Mouse (Mus musculus): ENCODE data around the gene Fignl2. TPM values are rescaled to one million over a fixed set of nuclear protein-coding genes. Genes with fewer than 3 reads are reported as not detected.
"Not testable (repeated sequence)": the region's sequence is repeated elsewhere in the genome, so short reads cannot be mapped to it uniquely, and the experiment has no call there.

Gene Fignl2
- polyA plus RNA-seq, 1 experiment from 2014 or later, result 1.5 TPM

DNA sequence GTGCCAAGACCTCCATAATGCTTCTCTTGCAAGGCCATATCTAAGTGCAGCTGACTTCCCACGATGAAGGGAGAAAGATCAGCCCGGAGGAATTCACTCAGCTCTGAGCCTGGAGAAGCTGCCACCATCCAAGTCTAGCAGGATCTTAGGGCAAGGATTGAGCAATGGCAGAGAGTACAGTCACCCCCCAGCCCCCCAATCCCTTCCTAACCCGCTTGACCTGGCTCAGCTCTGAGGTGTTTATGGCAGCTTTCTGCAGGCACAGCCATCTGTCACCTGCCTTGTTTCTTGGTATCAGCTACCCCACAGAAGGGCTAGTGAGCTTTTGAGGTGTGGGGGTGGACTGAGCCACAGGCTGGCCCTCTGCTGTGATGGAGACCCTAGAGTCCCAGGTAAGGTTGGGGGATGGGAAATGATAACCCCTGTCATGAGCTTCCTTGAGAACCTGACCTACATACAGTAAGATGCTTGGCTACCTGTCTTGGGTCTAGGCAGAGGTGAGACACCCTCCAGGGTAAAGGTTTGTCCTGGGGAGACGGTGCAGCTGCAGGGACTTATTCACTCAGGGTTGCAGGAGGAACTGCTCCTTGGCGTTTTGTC lies 37.2 kb upstream of the Fignl2 start, which contains the start of gene Ankrd33:
Gene Ankrd33 (plus strand): TSS at position 245 of the 600 bp plus-strand sequence.
- no peak within 1 kb of the TSS for H3K27ac ChIP-seq (replicated peaks; ENCODE audit: low read depth, low read length)
- H3K4me1 ChIP-seq (ENCODE audit: control insufficient read depth, insufficient read depth, low read length), result no peaks in the 10 kb centered on the region
- no peaks in the 10 kb centered on the region for H3K27me3 ChIP-seq (ENCODE audit: control insufficient read depth, insufficient read depth, low read length)
- H3K9ac ChIP-seq (ENCODE audit: low read length), result no peak within 1 kb of the TSS
- no peaks in the 10 kb centered on the region for H3K9me3 ChIP-seq (ENCODE audit: control insufficient read depth, low read length)
- H3K4me3 ChIP-seq (ENCODE audit: low read depth, low read length), result no peak within 1 kb of the TSS
- no peak within 1 kb of the TSS for H3K4me2 ChIP-seq (ENCODE audit: low read depth, severe bottlenecking)
- no peak for ATAC-seq (ENCODE audit: insufficient number of reproducible peaks, low FRiP score, low TSS enrichment, low read depth)
- no peak for DNase-seq (ENCODE audit: low spot score)
- no peaks in the 10 kb centered on the region for H3K36me3 ChIP-seq (ENCODE audit: control insufficient read depth, insufficient read depth, low read length)
- WGBS, result 77% methylated on average over 5 of the region's 5 CpGs

- not testable (repeated sequence) for H3K9me3 ChIP-seq (ENCODE audit: control insufficient read depth, low read length); H3K36me3 ChIP-seq (ENCODE audit: control insufficient read depth, insufficient read depth, low read length); H3K4me2 ChIP-seq (ENCODE audit: low read depth, severe bottlenecking); H3K4me1 ChIP-seq (ENCODE audit: control insufficient read depth, insufficient read depth, low read length); H3K4me3 ChIP-seq (ENCODE audit: low read depth, low read length); H3K27ac ChIP-seq (replicated peaks; ENCODE audit: low read depth, low read length); ATAC-seq (ENCODE audit: insufficient number of reproducible peaks, low FRiP score, low TSS enrichment, low read depth); DNase-seq (ENCODE audit: low spot score); H3K27me3 ChIP-seq (ENCODE audit: control insufficient read depth, insufficient read depth, low read length); H3K9ac ChIP-seq (ENCODE audit: low read length)
- WGBS, result 85% methylated on average over 2 of the region's 2 CpGs
Observed at GRCm38 (mm10) chr15:101113778-101114177, 35.4 kb upstream of the Fignl2 start.

GRCm38 (mm10) chr15:101113176-101113575 lies 34.8 kb upstream of the Fignl2 start:
- no peaks in the 10 kb centered on the region for H3K4me1 ChIP-seq (ENCODE audit: control insufficient read depth, insufficient read depth, low read length)

DNA sequence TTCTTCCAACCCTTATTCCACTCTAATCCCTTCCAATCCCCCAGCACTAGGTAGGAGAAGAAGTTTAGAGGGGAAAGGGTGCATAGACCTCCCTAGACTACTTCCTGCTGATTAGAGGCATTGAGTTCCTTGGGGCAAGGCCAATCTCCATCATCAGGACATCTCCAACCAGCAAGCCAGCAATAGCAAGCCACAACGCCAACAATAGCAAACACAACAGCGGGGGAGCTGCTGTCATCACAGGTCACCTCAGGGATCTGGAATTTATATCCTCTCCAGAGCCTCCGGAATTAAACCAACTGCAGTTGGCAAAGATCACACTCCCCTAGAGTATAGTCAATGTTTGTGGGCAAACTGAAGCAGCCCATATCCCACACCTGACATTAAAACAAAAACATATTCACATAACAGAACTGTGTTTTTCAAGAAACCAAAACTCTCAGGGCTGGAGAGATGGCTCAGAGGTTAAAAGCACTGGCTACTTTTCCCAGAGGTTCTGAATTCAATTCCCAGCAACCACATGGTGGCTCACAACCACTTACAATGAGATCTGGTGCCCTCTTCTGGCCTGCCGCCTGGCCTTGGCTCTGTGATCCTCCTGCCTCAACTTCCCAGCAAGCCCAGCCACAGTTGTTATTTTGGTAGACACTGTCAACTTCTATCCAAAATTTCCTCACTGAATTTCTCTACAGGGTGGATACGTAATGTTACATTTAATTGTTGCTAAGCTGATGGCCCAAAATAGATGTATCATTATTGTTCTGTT lies 29.7 kb upstream of the Fignl2 start:
- WGBS, result 86% methylated on average over 5 of the region's 5 CpGs
- Histone ChIP-seq H3K4me2 (ENCODE audit: low read depth, severe bottlenecking) (no peak overlapping the region), H3K4me1 (ENCODE audit: control insufficient read depth, insufficient read depth, low read length) (no peaks in the 10 kb centered on the region), H3K9ac (ENCODE audit: low read length) (no peak overlapping the region), H3K27ac (replicated peaks; ENCODE audit: low read depth, low read length) (no peak overlapping the region), H3K27me3 (ENCODE audit: control insufficient read depth, insufficient read depth, low read length) (no peaks in the 10 kb centered on the region), H3K4me3 (ENCODE audit: low read depth, low read length) (no peak overlapping the region), H3K9me3 (ENCODE audit: control insufficient read depth, low read length) (no peaks in the 10 kb centered on the region), H3K36me3 (ENCODE audit: control insufficient read depth, insufficient read depth, low read length) (no peaks in the 10 kb centered on the region)
- DNase-seq (ENCODE audit: low spot score), result no peak
- no peak for ATAC-seq (ENCODE audit: insufficient number of reproducible peaks, low FRiP score, low TSS enrichment, low read depth)

More at GRCm38 (mm10) chr15:101113176-101113575, 34.8 kb upstream of the Fignl2 start:
- no peaks in the 10 kb centered on the region for H3K9me3 ChIP-seq (ENCODE audit: control insufficient read depth, low read length)
- no peak overlapping the region for H3K9ac ChIP-seq (ENCODE audit: low read length)
- ATAC-seq (ENCODE audit: insufficient number of reproducible peaks, low FRiP score, low TSS enrichment, low read depth), result no peak
- H3K4me3 ChIP-seq (ENCODE audit: low read depth, low read length), result no peak overlapping the region
- no peaks in the 10 kb centered on the region for H3K27me3 ChIP-seq (ENCODE audit: control insufficient read depth, insufficient read depth, low read length)
- DNase-seq (ENCODE audit: low spot score), result no peak
- WGBS, result 68% methylated on average over 8 of the region's 8 CpGs
- no peak overlapping the region for H3K27ac ChIP-seq (replicated peaks; ENCODE audit: low read depth, low read length)
- no peak overlapping the region for H3K4me2 ChIP-seq (ENCODE audit: low read depth, severe bottlenecking)
- H3K36me3 ChIP-seq (ENCODE audit: control insufficient read depth, insufficient read depth, low read length), result no peaks in the 10 kb centered on the region

DNA sequence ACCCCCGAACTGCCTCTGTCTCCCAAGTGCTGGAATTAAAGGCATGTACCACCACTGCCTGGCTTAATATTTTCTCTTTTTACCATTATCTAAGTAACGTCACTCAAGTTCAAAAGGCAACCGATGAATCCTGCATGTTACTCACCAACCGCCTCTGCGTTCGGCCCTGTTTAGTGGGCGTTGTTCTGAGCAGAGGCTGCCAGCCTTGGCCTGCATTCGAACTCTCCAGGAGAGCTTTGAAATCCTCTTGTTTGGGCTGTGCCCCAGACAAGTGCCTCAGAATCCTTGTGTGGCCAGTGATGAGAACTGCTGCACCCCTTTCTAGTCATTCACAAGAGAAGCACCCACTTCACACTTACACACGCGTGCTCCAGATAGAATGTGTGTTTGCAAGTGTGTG lies 27.6 kb upstream of the Fignl2 start:
- no peak overlapping the region for H3K4me3 ChIP-seq (ENCODE audit: low read depth, low read length)
- H3K36me3 ChIP-seq (ENCODE audit: control insufficient read depth, insufficient read depth, low read length), result no peaks in the 10 kb centered on the region
- 90% methylated on average over 10 of the region's 10 CpGs for WGBS
- no peak for DNase-seq (ENCODE audit: low spot score)
- ATAC-seq (ENCODE audit: insufficient number of reproducible peaks, low FRiP score, low TSS enrichment, low read depth), result no peak
- no peaks in the 10 kb centered on the region for H3K4me1 ChIP-seq (ENCODE audit: control insufficient read depth, insufficient read depth, low read length)
- H3K9me3 ChIP-seq (ENCODE audit: control insufficient read depth, low read length), result no peaks in the 10 kb centered on the region
- H3K27me3 ChIP-seq (ENCODE audit: control insufficient read depth, insufficient read depth, low read length), result no peaks in the 10 kb centered on the region
- no peak overlapping the region for H3K4me2 ChIP-seq (ENCODE audit: low read depth, severe bottlenecking)
- no peak overlapping the region for H3K27ac ChIP-seq (replicated peaks; ENCODE audit: low read depth, low read length)
- no peak overlapping the region for H3K9ac ChIP-seq (ENCODE audit: low read length)

DNA sequence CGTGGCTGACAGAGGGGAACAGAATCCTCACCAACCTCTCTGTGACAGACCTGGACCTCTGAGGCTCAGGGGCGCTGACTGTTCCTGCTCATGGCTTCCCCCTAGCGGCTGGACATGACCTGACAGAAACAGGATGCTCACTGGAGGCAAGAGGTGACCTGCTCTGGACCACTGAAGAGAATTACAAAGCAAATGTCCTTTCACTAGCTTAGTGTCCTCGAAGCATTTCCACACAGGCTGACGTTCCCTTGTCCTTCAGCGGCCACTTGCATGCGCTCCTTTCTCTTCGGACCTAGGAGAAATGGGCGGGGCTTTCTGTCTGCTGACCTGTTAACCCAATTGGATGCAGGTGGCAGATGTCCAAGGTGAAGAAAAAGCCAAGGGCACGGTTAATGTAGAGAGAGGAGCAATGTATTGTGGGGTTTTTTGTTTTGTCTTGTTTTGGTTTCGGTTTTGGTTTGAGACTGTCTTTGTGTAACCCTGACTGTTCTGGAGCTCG lies 27.2 kb upstream of the Fignl2 start:
- Histone ChIP-seq H3K27ac (replicated peaks; ENCODE audit: low read depth, low read length) (no peak overlapping the region), H3K4me1 (ENCODE audit: control insufficient read depth, insufficient read depth, low read length) (no peaks in the 10 kb centered on the region), H3K9me3 (ENCODE audit: control insufficient read depth, low read length) (no peaks in the 10 kb centered on the region), H3K27me3 (ENCODE audit: control insufficient read depth, insufficient read depth, low read length) (no peaks in the 10 kb centered on the region), H3K4me3 (ENCODE audit: low read depth, low read length) (no peak overlapping the region), H3K9ac (ENCODE audit: low read length) (no peak overlapping the region), H3K36me3 (ENCODE audit: control insufficient read depth, insufficient read depth, low read length) (no peaks in the 10 kb centered on the region), H3K4me2 (ENCODE audit: low read depth, severe bottlenecking) (no peak overlapping the region)
- 16% methylated on average over 12 of the region's 12 CpGs for WGBS
- ATAC-seq (ENCODE audit: insufficient number of reproducible peaks, low FRiP score, low TSS enrichment, low read depth) (peak; percentile 52; the same call in 1 of the 2 replicates), DNase-seq (ENCODE audit: low spot score) (peak; percentile 91)

GRCm38 (mm10) chr15:101103605-101104304 lies 25.4 kb upstream of the Fignl2 start:
- DNase-seq (ENCODE audit: low spot score) (no peak), ATAC-seq (ENCODE audit: insufficient number of reproducible peaks, low FRiP score, low TSS enrichment, low read depth) (no peak)
- no peaks in the 10 kb centered on the region for H3K36me3 ChIP-seq (ENCODE audit: control insufficient read depth, insufficient read depth, low read length)
- H3K4me3 ChIP-seq (ENCODE audit: low read depth, low read length), result no peak overlapping the region
- 48% methylated on average over 9 of the region's 9 CpGs for WGBS
- H3K9ac ChIP-seq (ENCODE audit: low read length), result no peak overlapping the region
- no peaks in the 10 kb centered on the region for H3K9me3 ChIP-seq (ENCODE audit: control insufficient read depth, low read length)
- H3K27ac ChIP-seq (replicated peaks; ENCODE audit: low read depth, low read length), result no peak overlapping the region
- peaks cover 2% of the 10 kb centered on the region for H3K4me1 ChIP-seq (ENCODE audit: control insufficient read depth, insufficient read depth, low read length)
- no peaks in the 10 kb centered on the region for H3K27me3 ChIP-seq (ENCODE audit: control insufficient read depth, insufficient read depth, low read length)
- H3K4me2 ChIP-seq (ENCODE audit: low read depth, severe bottlenecking), result no peak overlapping the region

- no peaks in the 10 kb centered on the region for H3K36me3 ChIP-seq (ENCODE audit: control insufficient read depth, insufficient read depth, low read length)
- no peak overlapping the region for H3K4me2 ChIP-seq (ENCODE audit: low read depth, severe bottlenecking)
Observed at GRCm38 (mm10) chr15:101100996-101101395, 22.6 kb upstream of the Fignl2 start.

More at GRCm38 (mm10) chr15:101100996-101101395, 22.6 kb upstream of the Fignl2 start:
- no peak overlapping the region for H3K27ac ChIP-seq (replicated peaks; ENCODE audit: low read depth, low read length)
- DNase-seq (ENCODE audit: low spot score) (no peak), ATAC-seq (ENCODE audit: insufficient number of reproducible peaks, low FRiP score, low TSS enrichment, low read depth) (no peak)
- no peaks in the 10 kb centered on the region for H3K9me3 ChIP-seq (ENCODE audit: control insufficient read depth, low read length)
- no peak overlapping the region for H3K9ac ChIP-seq (ENCODE audit: low read length)
- WGBS, result 88% methylated on average over 3 of the region's 3 CpGs
- H3K4me3 ChIP-seq (ENCODE audit: low read depth, low read length), result no peak overlapping the region
- no peaks in the 10 kb centered on the region for H3K27me3 ChIP-seq (ENCODE audit: control insufficient read depth, insufficient read depth, low read length)
- peaks cover 18% of the 10 kb centered on the region for H3K4me1 ChIP-seq (ENCODE audit: control insufficient read depth, insufficient read depth, low read length)
